Mouse (Mus musculus): Measurements from ENCODE around the gene Trim8. TPM values are rescaled to one million over a fixed set of nuclear protein-coding genes. Genes with fewer than 3 reads are reported as not detected.
A peak's percentile ranks its signal among the peaks of the same experiment; 100 is the strongest.

Trim8 gene
- polyA plus RNA-seq (2015; fragmentation: Nextera tagmentation; extraction: Ambion mirVana) = 20.4 and 20.9 TPM in 2 replicates

GRCm38 (mm10) chr19:46501401-46502068 lies at the start of gene Trim8:
Gene Trim8 (plus strand): TSS chr19:46501702.
- H3K27ac ChIP-seq = peak within 1 kb of the TSS; percentile 100
- peak within 1 kb of the TSS; percentile 92 for H3K4me3 ChIP-seq (replicated peaks)
- no peaks in the 10 kb centered on the region for H3K9me3 ChIP-seq
- under 1% methylated on average over 52 of the region's 64 CpGs for whole genome bisulfite sequencing
- H3K27me3 ChIP-seq (replicated peaks) = no peaks in the 10 kb centered on the region
- ATAC-seq (ENCODE audit: insufficient read depth, low FRiP score, low read depth) = peak; percentile 40
- peak within 1 kb of the TSS; percentile 97 for H3K9ac ChIP-seq
- peak within 1 kb of the TSS; percentile 84 for H3K4me2 ChIP-seq
- H3K36me3 ChIP-seq = peaks cover 2% of the 10 kb centered on the region
- H3K4me1 ChIP-seq = peaks cover 23% of the 10 kb centered on the region

DNA sequence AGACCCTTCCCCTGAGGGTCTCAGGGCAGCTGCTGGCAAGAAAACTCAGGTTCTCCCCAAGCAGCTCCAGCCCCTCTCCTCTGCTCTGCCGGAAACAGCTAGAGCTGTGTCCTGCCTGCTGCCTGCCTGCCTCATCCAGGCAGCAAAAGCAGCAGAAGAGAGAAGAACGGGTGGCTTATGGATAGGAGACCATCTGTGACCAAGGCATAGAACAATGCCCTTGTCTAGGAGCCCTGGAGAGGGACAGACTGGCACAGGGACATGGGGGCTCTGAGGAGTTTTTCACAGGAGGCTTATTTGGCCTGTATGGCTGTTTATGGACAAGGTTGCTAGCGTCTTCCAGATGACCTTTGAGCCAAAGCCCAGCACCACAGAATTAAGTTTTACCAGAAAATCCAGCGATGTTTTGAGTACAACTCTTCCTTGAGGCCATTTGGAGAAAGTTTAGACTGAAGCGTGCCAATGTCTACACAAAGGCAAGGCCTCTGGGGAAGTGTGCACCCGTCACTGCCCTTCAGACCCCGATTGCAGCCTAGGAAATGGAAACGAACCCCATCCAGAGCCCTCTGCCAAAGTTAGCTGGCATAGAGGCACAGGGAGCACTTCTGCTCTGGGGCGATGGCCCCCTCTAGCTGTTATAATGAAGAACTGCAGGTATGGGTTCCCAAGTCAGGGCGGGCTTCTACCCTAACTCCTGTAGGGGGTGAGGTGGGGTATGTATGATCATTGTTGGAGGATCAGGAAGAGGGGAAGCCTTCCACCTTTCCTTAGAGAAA lies 49.3 kb upstream of the Trim8 start:
- 43% methylated on average over 10 of the region's 10 CpGs for WGBS
- 0 out of 2 replicates have a peak overlapping the region, but pooled peaks have one; percentile 6 for H3K27ac ChIP-seq

GRCm38 (mm10) chr19:46452916-46453315 lies 48.6 kb upstream of the Trim8 start:
- 0 out of 2 replicates have a peak, but pooled peaks cover 6% of the 10 kb centered on the region for H3K36me3 ChIP-seq
- H3K9me3 ChIP-seq = no peaks in the 10 kb centered on the region
- H3K4me3 ChIP-seq (replicated peaks) = no peak overlapping the region
- no peaks in the 10 kb centered on the region for H3K27me3 ChIP-seq (replicated peaks)
- H3K4me1 ChIP-seq = peaks cover 32% of the 10 kb centered on the region
- no peak overlapping the region for H3K4me2 ChIP-seq
- 77% methylated on average over 9 of the region's 9 CpGs for WGBS
- peak overlapping the region; percentile 95; the same call in 1 of the 2 replicates for H3K27ac ChIP-seq
- no peak for ATAC-seq (ENCODE audit: insufficient read depth, low FRiP score, low read depth)
- H3K9ac ChIP-seq = no peak overlapping the region

More for the DNA sequence above, 49.3 kb upstream of the Trim8 start:
- no peak overlapping the region for H3K4me3 ChIP-seq (replicated peaks)
- H3K9me3 ChIP-seq = no peaks in the 10 kb centered on the region
- H3K4me1 ChIP-seq = peaks cover 37% of the 10 kb centered on the region
- H3K27me3 ChIP-seq (replicated peaks) = no peaks in the 10 kb centered on the region
- no peak for ATAC-seq (ENCODE audit: insufficient read depth, low FRiP score, low read depth)
- no peak overlapping the region for H3K4me2 ChIP-seq
- H3K36me3 ChIP-seq = 0 out of 2 replicates have a peak, but pooled peaks cover 6% of the 10 kb centered on the region
- H3K9ac ChIP-seq = no peak overlapping the region

DNA sequence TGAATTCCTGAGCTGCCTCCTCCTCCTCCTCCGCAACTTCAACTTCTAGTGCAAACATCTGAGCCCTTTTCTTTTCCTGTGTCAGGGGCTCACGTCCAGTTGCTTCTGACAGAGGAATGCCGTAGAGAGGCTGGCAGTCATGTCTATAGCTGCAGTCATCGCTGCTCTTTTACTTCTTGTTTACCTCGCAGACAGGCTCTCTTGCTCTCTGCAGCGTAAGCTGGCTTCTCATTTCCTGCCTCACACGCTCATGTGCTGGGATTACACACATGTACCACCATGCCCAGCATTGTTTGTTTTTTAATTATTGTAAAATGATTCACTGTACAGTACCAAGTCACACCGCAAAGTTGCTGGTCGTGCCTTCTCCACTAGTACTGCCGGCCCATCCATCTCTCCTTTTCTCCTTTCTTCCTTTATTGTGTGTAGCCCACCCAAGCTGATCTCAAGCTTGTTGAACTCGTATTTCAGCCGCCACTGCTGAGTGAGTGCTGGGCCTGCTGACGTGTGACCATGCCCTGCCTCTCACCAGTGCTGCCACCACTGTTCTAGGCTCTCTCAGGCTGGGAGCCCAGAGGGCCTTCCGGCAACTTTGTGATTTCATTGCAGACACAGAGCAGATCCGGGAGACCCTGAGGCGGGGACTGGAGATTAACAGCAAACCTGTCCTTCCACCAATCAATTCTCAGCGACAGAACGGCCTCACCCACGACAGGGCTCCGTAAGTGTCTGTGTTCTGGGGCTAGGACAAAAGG lies 47.2 kb upstream of the Trim8 start:
- Histone ChIP-seq H3K27me3 (replicated peaks) (no peaks in the 10 kb centered on the region), H3K4me1 (peaks cover 29% of the 10 kb centered on the region), H3K27ac (peak overlapping the region; percentile 95), H3K9ac (0 out of 2 replicates have a peak overlapping the region, but pooled peaks have one; percentile 4), H3K9me3 (no peaks in the 10 kb centered on the region), H3K4me2 (peak overlapping the region; percentile 35), H3K36me3 (0 out of 2 replicates have a peak, but pooled peaks cover 6% of the 10 kb centered on the region), H3K4me3 (replicated peaks) (no peak overlapping the region)
- 33% methylated on average over 20 of the region's 20 CpGs for WGBS
- peak; percentile 36; the same call in 1 of the 2 replicates for ATAC-seq (ENCODE audit: insufficient read depth, low FRiP score, low read depth)

GRCm38 (mm10) chr19:46455032-46455431 lies 46.5 kb upstream of the Trim8 start:
- Histone ChIP-seq H3K4me3 (replicated peaks) (0 out of 2 replicates have a peak overlapping the region, but pooled peaks have one; percentile 0), H3K9me3 (no peaks in the 10 kb centered on the region), H3K4me2 (peak overlapping the region; percentile 35), H3K27ac (peak overlapping the region; percentile 95), H3K4me1 (peaks cover 29% of the 10 kb centered on the region), H3K27me3 (replicated peaks) (no peaks in the 10 kb centered on the region), H3K9ac (0 out of 2 replicates have a peak overlapping the region, but pooled peaks have one; percentile 4), H3K36me3 (0 out of 2 replicates have a peak, but pooled peaks cover 6% of the 10 kb centered on the region)
- peak; percentile 89 for ATAC-seq (ENCODE audit: insufficient read depth, low FRiP score, low read depth)
- WGBS = 22% methylated on average over 1 of the region's 1 CpGs

- Histone ChIP-seq H3K9ac (no peak overlapping the region), H3K27me3 (replicated peaks) (no peaks in the 10 kb centered on the region), H3K27ac (peak overlapping the region; percentile 95), H3K4me3 (replicated peaks) (no peak overlapping the region), H3K4me2 (peak overlapping the region; percentile 35), H3K36me3 (0 out of 2 replicates have a peak, but pooled peaks cover 6% of the 10 kb centered on the region), H3K4me1 (peaks cover 29% of the 10 kb centered on the region), H3K9me3 (no peaks in the 10 kb centered on the region)
- ATAC-seq (ENCODE audit: insufficient read depth, low FRiP score, low read depth) = no peak
- WGBS = 76% methylated on average over 8 of the region's 8 CpGs
These were observed 45.9 kb upstream of the Trim8 start for GRCm38 (mm10) chr19:46455556-46455955.

- H3K27ac ChIP-seq = peak overlapping the region; percentile 95
- H3K4me1 ChIP-seq = peaks cover 29% of the 10 kb centered on the region
- WGBS = 74% methylated on average over 5 of the region's 5 CpGs
- no peak overlapping the region for H3K4me2 ChIP-seq
- no peak overlapping the region for H3K9ac ChIP-seq
- ATAC-seq (ENCODE audit: insufficient read depth, low FRiP score, low read depth) = no peak
- H3K4me3 ChIP-seq (replicated peaks) = no peak overlapping the region
- H3K27me3 ChIP-seq (replicated peaks) = no peaks in the 10 kb centered on the region
- H3K36me3 ChIP-seq = 0 out of 2 replicates have a peak, but pooled peaks cover 6% of the 10 kb centered on the region
- H3K9me3 ChIP-seq = no peaks in the 10 kb centered on the region
These were observed 45.3 kb upstream of the Trim8 start for GRCm38 (mm10) chr19:46456018-46456735.

DNA sequence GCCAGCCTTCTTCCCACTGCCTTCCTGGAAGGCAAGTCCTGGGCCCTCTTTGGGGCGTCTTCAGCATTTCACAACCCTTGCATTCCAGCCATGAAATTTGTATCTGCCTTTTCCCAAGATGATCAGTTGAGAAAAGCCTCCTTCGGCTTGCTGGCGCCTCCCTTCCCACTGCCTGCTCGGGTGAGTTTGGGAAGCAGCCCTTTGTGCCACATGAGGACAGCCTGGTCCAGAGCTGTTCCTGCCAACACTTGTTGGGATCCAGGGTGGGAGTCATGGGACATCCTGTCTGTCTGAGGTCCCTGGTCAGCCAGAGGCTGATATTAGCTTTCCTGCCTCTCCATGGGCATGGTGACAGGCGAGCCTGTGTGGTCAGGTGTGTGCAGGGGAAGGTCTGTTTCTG lies 43.7 kb upstream of the Trim8 start:
- 81% methylated on average over 5 of the region's 5 CpGs for WGBS

GRCm38 (mm10) chr19:46459256-46459655 lies 42.2 kb upstream of the Trim8 start:
- ATAC-seq (ENCODE audit: insufficient read depth, low FRiP score, low read depth) = no peak
- no peak overlapping the region for H3K4me2 ChIP-seq
- no peak overlapping the region for H3K27ac ChIP-seq
- no peaks in the 10 kb centered on the region for H3K27me3 ChIP-seq (replicated peaks)
- H3K9me3 ChIP-seq = no peaks in the 10 kb centered on the region
- H3K9ac ChIP-seq = no peak overlapping the region
- 69% methylated on average over 10 of the region's 10 CpGs for WGBS
- no peak overlapping the region for H3K4me3 ChIP-seq (replicated peaks)
- peaks cover 21% of the 10 kb centered on the region for H3K4me1 ChIP-seq
- H3K36me3 ChIP-seq = peaks cover 7% of the 10 kb centered on the region; the same call in 1 of the 2 replicates

More for the DNA sequence above, 43.7 kb upstream of the Trim8 start:
- no peak overlapping the region for H3K9ac ChIP-seq
- no peaks in the 10 kb centered on the region for H3K27me3 ChIP-seq (replicated peaks)
- no peak overlapping the region for H3K4me3 ChIP-seq (replicated peaks)
- 0 out of 2 replicates have a peak overlapping the region, but pooled peaks have one; percentile 19 for H3K27ac ChIP-seq
- ATAC-seq (ENCODE audit: insufficient read depth, low FRiP score, low read depth) = no peak
- H3K4me2 ChIP-seq = no peak overlapping the region
- peaks cover 29% of the 10 kb centered on the region for H3K4me1 ChIP-seq
- 0 out of 2 replicates have a peak, but pooled peaks cover 6% of the 10 kb centered on the region for H3K36me3 ChIP-seq
- no peaks in the 10 kb centered on the region for H3K9me3 ChIP-seq

DNA sequence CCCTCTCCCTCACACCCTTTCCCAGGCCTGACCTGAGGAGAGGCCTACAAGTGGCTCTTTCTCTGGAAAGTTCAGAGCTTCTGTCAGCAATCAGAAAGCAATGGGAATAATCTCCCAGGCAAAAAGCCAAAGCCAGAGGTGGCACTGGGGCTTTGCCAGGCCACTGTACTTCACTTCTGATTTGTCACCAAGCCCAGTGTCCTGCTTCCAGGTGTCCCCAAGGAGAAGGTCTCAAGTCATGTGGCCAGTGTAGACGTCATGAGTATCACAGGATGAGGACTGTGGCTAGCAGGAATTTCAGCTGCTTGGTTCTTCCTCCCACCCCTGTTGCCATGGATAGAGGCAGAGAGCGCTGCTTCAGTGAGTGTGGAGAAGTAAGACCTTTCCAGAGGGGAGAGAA lies 41.6 kb upstream of the Trim8 start:
- Histone ChIP-seq H3K27ac (no peak overlapping the region), H3K4me2 (no peak overlapping the region), H3K4me1 (peaks cover 15% of the 10 kb centered on the region), H3K27me3 (replicated peaks) (no peaks in the 10 kb centered on the region), H3K4me3 (replicated peaks) (no peak overlapping the region), H3K36me3 (peaks cover 7% of the 10 kb centered on the region; the same call in 1 of the 2 replicates), H3K9ac (no peak overlapping the region), H3K9me3 (no peaks in the 10 kb centered on the region)
- 86% methylated on average over 2 of the region's 2 CpGs for WGBS
- ATAC-seq (ENCODE audit: insufficient read depth, low FRiP score, low read depth) = no peak

DNA sequence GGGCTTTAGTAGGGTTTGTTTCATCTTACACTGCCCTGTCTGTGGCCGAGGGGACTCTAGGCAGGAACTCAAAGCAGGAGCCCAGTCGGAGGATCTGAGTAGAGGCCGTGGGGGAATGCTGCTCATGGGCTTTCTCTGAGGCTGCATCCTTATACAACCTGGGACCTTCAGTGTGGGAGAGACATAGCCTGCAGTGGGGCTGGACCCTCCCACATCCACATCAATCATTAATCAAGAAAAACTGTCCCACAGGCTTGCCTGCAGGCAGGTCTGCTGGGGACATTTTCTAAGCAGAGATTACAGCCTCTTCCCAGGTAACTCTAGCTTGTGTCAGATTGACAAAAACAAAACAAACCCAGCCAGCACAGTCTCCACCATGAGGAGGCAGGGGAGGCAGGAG lies 38.9 kb upstream of the Trim8 start:
- Histone ChIP-seq H3K27me3 (replicated peaks) (no peaks in the 10 kb centered on the region), H3K4me1 (0 out of 2 replicates have a peak, but pooled peaks cover 4% of the 10 kb centered on the region), H3K9ac (no peak overlapping the region), H3K4me3 (replicated peaks) (no peak overlapping the region), H3K9me3 (no peaks in the 10 kb centered on the region), H3K36me3 (peaks cover 5% of the 10 kb centered on the region; the same call in 1 of the 2 replicates), H3K27ac (no peak overlapping the region), H3K4me2 (no peak overlapping the region)
- no peak for ATAC-seq (ENCODE audit: insufficient read depth, low FRiP score, low read depth)
- 81% methylated on average over 3 of the region's 3 CpGs for WGBS
